Mouse (Mus musculus) lung, adult 2 months (tissue): ENCODE results near the gene Gpx2. TPM values are rescaled to one million over a fixed set of nuclear protein-coding genes. Genes with fewer than 3 reads are reported as not detected.
A peak's percentile ranks its signal among the peaks of the same experiment; 100 is the strongest.

ENCODE experiments used
- DNase-seq: peaks from one replicate; pipeline ENCODE4 v3.0.0; 2022
- H3K4me1 ChIP-seq: fragments of 200-500 bp; 2 replicates; pipeline ENCODE4 v1.6.1; 2011; ENCODE audit warnings: low read length; ENCODE audit not compliant: control insufficient read depth, insufficient read depth
- H3K4me3 ChIP-seq: fragments of 200-500 bp; replicated peaks from 2 replicates; pipeline ENCODE3; 2011; ENCODE audit warnings: low read depth, mild to moderate bottlenecking, control low read depth, low read length; ENCODE audit errors: extremely low read depth
- CTCF ChIP-seq: fragments of 200-500 bp; IDR thresholded peaks from 2 replicates; pipeline ENCODE4 v1.5.1; 2011; ENCODE audit warnings: mild to moderate bottlenecking, low read length, control low read depth; ENCODE audit not compliant: insufficient read depth
- POLR2A ChIP-seq: fragments of 200-500 bp; IDR thresholded peaks from 2 replicates; pipeline ENCODE4 v1.6.1; 2011; ENCODE audit warnings: low read depth, mild to moderate bottlenecking, control low read depth, low read length, borderline replicate concordance; ENCODE audit errors: extremely low read depth
- WGBS: fragments of 180-500 bp; shearing (Covaris S2); methylation state at CpG from one replicate; pipeline ENCODE4 v1.1.7; 2018; 5-methylcytosine and 5-hydroxymethylcytosine counted together
- polyA plus RNA-seq: library from polyadenylated mRNA; depleted of rRNA; stranded (reverse); fragments of >200 nt; gene quantifications from 2 replicates; pipeline ENCODE4 v1.2.3, GENCODE M21; 2012

Gpx2 gene
- polyA plus RNA-seq, 1 experiment, result 186 TPM

GRCm38 (mm10) chr12:76822002-76822650 is 26.8 kb upstream of the Gpx2 start:
- DNase-seq, result peak; percentile 46
- WGBS, result 2% methylated on average over 58 of the region's 66 CpGs
- H3K4me3 ChIP-seq, result peak overlapping the region; percentile 60
- H3K4me1 ChIP-seq, result peaks cover 3% of the 10 kb centered on the region; the same call in 1 of the 2 replicates
- TF ChIP-seq CTCF (no peak), POLR2A (no peak)

GRCm38 (mm10) chr12:76820615-76821014 is 25.3 kb upstream of the Gpx2 start:
- DNase-seq, result no peak
- WGBS, result 64% methylated on average over 4 of the region's 4 CpGs
- no peak overlapping the region for H3K4me3 ChIP-seq
- peaks cover 3% of the 10 kb centered on the region; the same call in 1 of the 2 replicates for H3K4me1 ChIP-seq
- TF ChIP-seq POLR2A, result no peak
- no peak for TF ChIP-seq CTCF

- no peak for DNase-seq
- Histone ChIP-seq H3K4me1 (peaks cover 3% of the 10 kb centered on the region; the same call in 1 of the 2 replicates), H3K4me3 (no peak overlapping the region)
- 53% methylated on average over 6 of the region's 6 CpGs for WGBS
- TF ChIP-seq CTCF, result no peak
- TF ChIP-seq POLR2A, result no peak
Observed at GRCm38 (mm10) chr12:76819816-76820215, 24.5 kb upstream of the Gpx2 start.

- no peak for DNase-seq
- H3K4me3 ChIP-seq, result no peak overlapping the region
- WGBS, result 77% methylated on average over 9 of the region's 9 CpGs
- TF ChIP-seq POLR2A (no peak), CTCF (no peak)
- H3K4me1 ChIP-seq, result peaks cover 3% of the 10 kb centered on the region; the same call in 1 of the 2 replicates
Observed at GRCm38 (mm10) chr12:76818908-76819307, 23.6 kb upstream of the Gpx2 start.

- 66% methylated on average over 4 of the region's 4 CpGs for WGBS
- TF ChIP-seq POLR2A (no peak), CTCF (no peak)
- no peak overlapping the region for H3K4me3 ChIP-seq
- DNase-seq, result peak; percentile 54
- H3K4me1 ChIP-seq, result peaks cover 3% of the 10 kb centered on the region; the same call in 1 of the 2 replicates
Observed at GRCm38 (mm10) chr12:76818120-76818519, 22.8 kb upstream of the Gpx2 start.

GRCm38 (mm10) chr12:76817176-76817575 is 21.8 kb upstream of the Gpx2 start:
- WGBS, result 51% methylated on average over 4 of the region's 4 CpGs

GRCm38 (mm10) chr12:76816720-76817119 is 21.4 kb upstream of the Gpx2 start:
- no peak overlapping the region for H3K4me3 ChIP-seq
- H3K4me1 ChIP-seq, result no peaks in the 10 kb centered on the region
- DNase-seq, result no peak
- WGBS, result 49% methylated on average over 4 of the region's 4 CpGs
- TF ChIP-seq POLR2A (no peak), CTCF (no peak)

More at GRCm38 (mm10) chr12:76817176-76817575, 21.8 kb upstream of the Gpx2 start:
- Histone ChIP-seq H3K4me3 (no peak overlapping the region), H3K4me1 (no peaks in the 10 kb centered on the region)
- no peak for DNase-seq
- TF ChIP-seq POLR2A (no peak), CTCF (no peak)

GRCm38 (mm10) chr12:76814120-76814519 is 18.8 kb upstream of the Gpx2 start:
- no peak for TF ChIP-seq POLR2A
- no peak for TF ChIP-seq CTCF
- no peak for DNase-seq
- WGBS, result 87% methylated on average over 2 of the region's 2 CpGs
- H3K4me1 ChIP-seq, result no peaks in the 10 kb centered on the region
- H3K4me3 ChIP-seq, result no peak overlapping the region

GRCm38 (mm10) chr12:76813543-76813942 is 18.2 kb upstream of the Gpx2 start:
- TF ChIP-seq CTCF (no peak), POLR2A (no peak)
- Histone ChIP-seq H3K4me1 (no peaks in the 10 kb centered on the region), H3K4me3 (no peak overlapping the region)
- DNase-seq, result no peak
- WGBS, result 42% methylated on average over 10 of the region's 10 CpGs

- Histone ChIP-seq H3K4me3 (no peak overlapping the region), H3K4me1 (no peaks in the 10 kb centered on the region)
- WGBS, result 90% methylated on average over 4 of the region's 4 CpGs
- DNase-seq, result no peak
- no peak for TF ChIP-seq CTCF
- TF ChIP-seq POLR2A, result no peak
Observed at GRCm38 (mm10) chr12:76811006-76811405, 15.7 kb upstream of the Gpx2 start.
